Mouse (Mus musculus): ENCODE results near the gene Sytl2.

GRCm38 (mm10) chr7:90259899-90260298, 42.2 kb upstream of the Sytl2 start:
- TF ChIP-seq CTCF (conservative IDR thresholded peaks at IDR 0.05; ENCODE audit: low read length) = no peak
- no peak for TF ChIP-seq NANOG (IDR thresholded peaks at IDR 0.05; ENCODE audit: borderline replicate concordance, low read length)
- TF ChIP-seq POU5F1 (IDR thresholded peaks at IDR 0.05; ENCODE audit: borderline replicate concordance, low read length) = no peak
